Mouse (Mus musculus): Measurements from ENCODE around the gene Gpr89. TPM values are rescaled to one million over a fixed set of nuclear protein-coding genes. Genes with fewer than 3 reads are reported as not detected.

The Gpr89 gene
- polyA plus RNA-seq, 1 experiment from 2014 or later: 45.2 TPM

DNA sequence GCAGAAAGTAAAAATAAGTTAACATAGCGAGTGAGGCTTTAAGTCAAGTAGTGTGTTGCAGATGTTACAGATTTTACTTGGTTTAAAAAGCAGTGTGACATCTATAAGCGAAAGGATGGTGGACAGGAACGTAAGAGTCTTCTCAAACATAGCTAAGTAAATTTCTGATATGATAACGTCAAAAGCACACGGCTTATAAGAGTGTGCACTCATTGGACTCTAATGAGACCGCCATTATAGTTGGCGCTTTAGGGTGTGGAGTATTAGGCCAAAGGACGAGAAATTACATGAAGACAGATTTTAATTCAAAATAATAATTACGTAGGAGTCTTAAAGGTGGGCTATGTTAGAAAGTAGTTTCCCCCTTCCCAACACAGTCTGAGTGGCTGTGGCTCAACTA is 446 bp upstream of the Gpr89 start:
- no peak for TF ChIP-seq CTCF (IDR thresholded peaks at IDR 0.05)
- ChIA-PET CTCF (interaction anchor here (0.9 to 1.8 kb wide), 3 partner anchors 10 to 171 kb away, joined by 3 to 5 read pairs (median 3); no protein-coding TSS in a partner anchor), POLR2A (interaction anchor here (0.6 kb wide), 2 partner anchors 129 to 310 kb away, joined by 3 to 4 read pairs; no protein-coding TSS in a partner anchor)
- H3K27me3 ChIP-seq: peaks cover 2% of the 10 kb centered on the region
- DNase-seq (ENCODE audit: low read depth, low spot score) (no peak), ATAC-seq (no peak)
- in situ Hi-C loops (cut with MboI; ENCODE audit: low pct_unique_long_range_greater_than_20kb): no loop called here

DNA sequence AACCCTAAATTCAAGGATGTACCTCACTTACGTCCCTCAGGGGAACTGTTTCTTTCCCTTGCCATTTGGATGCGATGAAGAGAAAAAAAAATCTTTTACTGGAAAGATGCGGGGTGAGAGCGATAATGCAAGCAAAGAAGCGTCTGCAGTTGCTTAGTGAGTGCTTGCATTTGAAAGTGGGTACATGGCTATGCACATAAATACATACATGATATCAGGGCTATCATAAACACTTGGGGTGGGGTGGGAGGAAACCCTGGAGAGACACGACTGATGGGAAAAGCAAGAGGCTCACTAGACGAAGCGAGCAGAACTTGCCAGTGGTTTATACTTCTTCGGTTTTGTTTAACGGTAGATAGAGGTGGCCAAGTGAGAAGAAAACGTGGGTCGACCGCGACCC is 753 bp downstream of the Gpr89 start, which contains the start of gene Gja5:
Gja5 (plus strand) TSS at position 301 of the 400 bp plus-strand sequence.
- in situ Hi-C loops (cut with MboI; ENCODE audit: low pct_unique_long_range_greater_than_20kb): no loop called here

DNA sequence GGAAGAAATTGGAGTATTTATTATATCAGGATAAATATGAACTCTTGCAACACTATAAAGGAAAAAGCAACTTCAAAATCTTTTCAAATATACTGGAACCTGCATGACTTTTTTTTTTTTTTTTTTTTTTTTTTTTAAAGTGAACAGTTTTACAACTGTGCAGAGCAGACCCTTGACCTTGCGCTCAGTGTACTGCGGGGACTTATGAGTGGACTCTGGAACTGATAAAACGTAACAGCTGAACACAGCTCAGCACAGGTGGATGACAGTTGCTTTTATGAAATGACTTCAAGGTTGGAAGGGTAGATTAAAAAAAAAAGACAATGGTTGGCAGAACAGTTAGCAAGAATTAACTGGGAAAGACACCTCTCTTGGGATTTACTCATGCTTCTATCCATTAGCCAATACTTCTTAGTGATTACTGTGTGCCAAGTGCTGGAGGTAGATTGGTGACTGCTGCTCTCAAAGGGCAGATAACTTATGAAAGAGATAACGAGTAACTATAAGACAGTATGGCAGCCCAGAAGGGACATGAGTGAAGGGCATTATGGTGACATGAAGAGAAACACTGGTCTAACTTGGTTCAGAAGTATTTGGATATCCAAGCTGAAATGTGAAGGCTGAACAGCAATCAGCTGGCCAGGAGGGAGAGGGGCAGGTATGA is 2.7 kb downstream of the Gpr89 start:
- in situ Hi-C loops (cut with MboI; ENCODE audit: low pct_unique_long_range_greater_than_20kb): no loop called here
- ATAC-seq (no peak), DNase-seq (ENCODE audit: low read depth, low spot score) (no peak)
- POLR2A ChIA-PET: interaction anchor here (1.0 kb wide), 1 partner anchor 17 kb away, joined by 3 read pairs; no protein-coding TSS in a partner anchor
- H3K27me3 ChIP-seq: no peaks in the 10 kb centered on the region
- CTCF ChIA-PET: no interaction called here
- TF ChIP-seq CTCF (IDR thresholded peaks at IDR 0.05): no peak

More for the DNA sequence above, 753 bp downstream of the Gpr89 start, which contains the start of gene Gja5:
- DNase-seq (ENCODE audit: low read depth, low spot score): no peak
- peaks cover 1% of the 10 kb centered on the region for H3K27me3 ChIP-seq
- ChIA-PET CTCF (interaction anchor here (1.8 kb wide), 1 partner anchor 91 kb away, joined by 5 read pairs; no protein-coding TSS in a partner anchor), POLR2A (interaction anchor here (0.7 kb wide), 1 partner anchor 362 kb away, joined by 3 read pairs; no protein-coding TSS in a partner anchor)
- TF ChIP-seq CTCF (IDR thresholded peaks at IDR 0.05): no peak
- peak; percentile 3 for ATAC-seq

DNA sequence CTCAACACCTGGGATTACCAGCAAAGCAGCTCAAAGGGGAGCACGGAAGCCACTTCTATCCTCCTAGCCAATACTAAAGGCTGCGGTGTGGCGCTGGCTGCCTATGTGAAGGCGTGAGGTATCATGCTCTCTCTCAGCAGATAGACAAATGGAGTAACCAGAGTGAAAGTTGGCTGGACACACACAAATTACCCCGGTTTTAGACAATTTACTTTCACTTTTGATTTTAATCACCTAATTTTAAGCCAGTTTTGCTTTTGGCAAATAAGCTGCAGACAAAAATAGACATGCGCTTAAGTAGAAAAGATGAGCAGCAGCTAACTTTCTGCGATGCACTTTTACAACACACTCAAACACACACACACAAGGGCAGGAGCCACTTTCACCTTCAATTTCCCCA is 21.5 kb downstream of the Gpr89 start:
- no peak for DNase-seq (ENCODE audit: low read depth, low spot score)
- no peak for TF ChIP-seq CTCF (IDR thresholded peaks at IDR 0.05)
- no peak for ATAC-seq
- in situ Hi-C loops (cut with MboI; ENCODE audit: low pct_unique_long_range_greater_than_20kb): no loop called here
- no peaks in the 10 kb centered on the region for H3K27me3 ChIP-seq
- ChIA-PET POLR2A (interaction anchor here (1.1 kb wide), 1 partner anchor 9 kb away, joined by 3 read pairs; no protein-coding TSS in a partner anchor), CTCF (interaction anchor here (0.8 to 1.6 kb wide), 2 partner anchors 15 to 146 kb away, joined by 3 to 4 read pairs; no protein-coding TSS in a partner anchor)

DNA sequence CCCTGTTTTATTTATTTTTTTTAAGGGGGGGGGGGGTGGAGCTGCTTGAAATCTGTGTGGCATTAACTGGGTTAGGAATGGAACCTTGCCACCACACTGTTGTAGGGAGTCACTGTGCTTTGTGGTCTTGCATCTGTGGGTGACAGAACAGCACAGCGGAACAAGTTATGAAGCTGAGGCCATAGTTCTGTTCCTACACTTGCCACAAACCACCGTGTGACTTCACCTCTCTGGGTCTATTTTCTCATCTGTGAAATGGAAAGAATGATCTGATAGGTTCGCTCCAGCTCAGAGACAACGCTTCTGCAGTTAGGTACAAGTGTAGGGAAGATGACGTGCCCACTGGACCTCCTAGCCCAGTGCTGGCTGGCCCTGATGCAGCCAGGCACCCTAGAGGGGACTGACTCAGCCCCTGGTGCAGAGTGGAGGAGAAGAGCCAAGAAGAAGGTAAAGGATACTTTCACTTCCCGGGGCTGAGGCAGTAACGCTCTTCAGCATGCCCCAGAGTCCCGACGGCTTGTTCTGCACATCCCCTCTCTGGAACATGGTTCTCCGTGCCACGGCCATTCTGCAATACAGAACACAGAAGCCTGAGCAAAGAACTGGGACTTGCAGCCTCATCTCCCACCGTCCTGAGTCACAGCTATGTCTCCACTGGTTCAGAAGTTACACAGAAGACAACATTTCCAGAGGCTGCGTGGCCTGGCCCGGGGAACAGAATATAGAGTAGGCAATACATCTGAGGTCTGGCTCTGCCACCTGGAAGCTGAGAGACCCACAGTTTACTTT is 22.9 kb downstream of the Gpr89 start:
- ChIA-PET CTCF (interaction anchor here (1.2 to 1.5 kb wide), 3 partner anchors 9 to 47 kb away, joined by 3 to 4 read pairs (median 3); no protein-coding TSS in a partner anchor), POLR2A (no interaction called here)
- in situ Hi-C loops (cut with MboI; ENCODE audit: low pct_unique_long_range_greater_than_20kb): no loop called here

GRCm38 (mm10) chr3:96881557-96881956 is 23.6 kb downstream of the Gpr89 start:
- no peak for TF ChIP-seq CTCF (IDR thresholded peaks at IDR 0.05)
- DNase-seq (ENCODE audit: low read depth, low spot score) (no peak), ATAC-seq (no peak)
- H3K27me3 ChIP-seq: no peaks in the 10 kb centered on the region
- POLR2A ChIA-PET: no interaction called here
- CTCF ChIA-PET: interaction anchor here (1.2 to 1.5 kb wide), 3 partner anchors 9 to 46 kb away, joined by 3 to 4 read pairs (median 3); no protein-coding TSS in a partner anchor
- in situ Hi-C loops (cut with MboI; ENCODE audit: low pct_unique_long_range_greater_than_20kb): no loop called here

More for the DNA sequence above, 22.9 kb downstream of the Gpr89 start:
- no peaks in the 10 kb centered on the region for H3K27me3 ChIP-seq
- DNase-seq (ENCODE audit: low read depth, low spot score) (no peak), ATAC-seq (no peak)
- no peak for TF ChIP-seq CTCF (IDR thresholded peaks at IDR 0.05)

- POLR2A ChIA-PET: no interaction called here
- in situ Hi-C loops (cut with MboI; ENCODE audit: low pct_unique_long_range_greater_than_20kb): no loop called here
- H3K27me3 ChIP-seq: no peaks in the 10 kb centered on the region
- CTCF ChIA-PET: no interaction called here
- TF ChIP-seq CTCF (IDR thresholded peaks at IDR 0.05): no peak
- DNase-seq (ENCODE audit: low read depth, low spot score) (no peak), ATAC-seq (no peak)
Observed at GRCm38 (mm10) chr3:96880385-96880784, 24.8 kb downstream of the Gpr89 start.

DNA sequence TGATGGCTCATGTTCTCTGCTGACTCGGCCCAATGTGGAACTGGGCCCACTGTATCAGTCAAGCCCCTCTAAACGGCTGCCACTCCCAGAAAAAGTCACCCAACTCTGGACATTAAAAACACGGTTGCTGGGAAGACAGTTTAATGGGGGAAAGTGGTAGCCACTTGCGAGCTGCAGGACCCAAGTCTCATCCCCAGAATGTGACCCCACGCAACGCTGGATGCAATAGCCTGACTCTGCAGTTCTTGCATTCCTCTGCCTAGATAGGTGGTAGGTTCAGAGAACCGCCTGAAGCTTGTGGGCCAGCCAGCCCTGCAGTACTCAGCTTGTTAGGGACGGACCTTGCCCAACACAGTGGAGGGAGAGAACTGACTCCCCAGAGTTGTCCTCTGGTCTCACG is 25.6 kb downstream of the Gpr89 start:
- ATAC-seq (no peak), DNase-seq (ENCODE audit: low read depth, low spot score) (no peak)
- TF ChIP-seq CTCF (IDR thresholded peaks at IDR 0.05): no peak
- ChIA-PET CTCF (interaction anchor here (1.3 kb wide), 1 partner anchor 13 kb away, joined by 3 read pairs; no protein-coding TSS in a partner anchor), POLR2A (no interaction called here)
- no peaks in the 10 kb centered on the region for H3K27me3 ChIP-seq
- in situ Hi-C loops (cut with MboI; ENCODE audit: low pct_unique_long_range_greater_than_20kb): no loop called here

GRCm38 (mm10) chr3:96874808-96875571 is 30.2 kb downstream of the Gpr89 start:
- DNase-seq (ENCODE audit: low read depth, low spot score) (no peak), ATAC-seq (no peak)
- in situ Hi-C loops (cut with MboI; ENCODE audit: low pct_unique_long_range_greater_than_20kb): no loop called here
- POLR2A ChIA-PET: interaction anchor here (0.8 kb wide), 1 partner anchor 9 kb away, joined by 3 read pairs; no protein-coding TSS in a partner anchor
- CTCF ChIA-PET: interaction anchor here (1.1 to 1.3 kb wide), 2 partner anchors 102 to 148 kb away, joined by 3 to 5 read pairs; partner anchors contain the start of genes Polr3c and Rnf115
- TF ChIP-seq CTCF (IDR thresholded peaks at IDR 0.05): no peak
- H3K27me3 ChIP-seq: no peaks in the 10 kb centered on the region

DNA sequence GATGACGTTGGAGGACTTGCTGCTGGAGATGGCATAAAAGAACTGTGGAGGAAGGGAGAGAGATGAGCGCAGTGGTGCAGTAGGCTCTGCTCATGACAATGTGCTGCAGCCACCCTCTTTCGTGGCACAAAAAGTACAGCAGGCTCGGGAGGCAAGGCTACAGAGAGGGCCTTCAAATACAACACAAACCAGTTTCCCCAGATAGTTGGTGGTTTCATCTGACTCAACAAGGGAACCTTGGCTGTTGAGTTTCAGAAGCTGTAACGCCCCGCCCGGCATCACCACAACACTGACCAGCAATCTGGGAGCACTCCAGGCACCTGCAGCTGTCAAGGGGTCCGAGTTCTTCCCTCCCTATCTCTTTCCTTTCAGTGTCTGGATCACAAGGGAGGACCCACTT is 32.6 kb downstream of the Gpr89 start:
- DNase-seq (ENCODE audit: low read depth, low spot score) (no peak), ATAC-seq (no peak)
- no peak for TF ChIP-seq CTCF (IDR thresholded peaks at IDR 0.05)
- no peaks in the 10 kb centered on the region for H3K27me3 ChIP-seq
- ChIA-PET POLR2A (no interaction called here), CTCF (interaction anchor here (0.7 to 1.4 kb wide), 2 partner anchors 9 to 11 kb away, joined by 4 read pairs; no protein-coding TSS in a partner anchor)
- in situ Hi-C loops (cut with MboI; ENCODE audit: low pct_unique_long_range_greater_than_20kb): no loop called here
